Mouse (Mus musculus): ENCODE measurements around the gene Nol4l.

Nol4l gene

DNA sequence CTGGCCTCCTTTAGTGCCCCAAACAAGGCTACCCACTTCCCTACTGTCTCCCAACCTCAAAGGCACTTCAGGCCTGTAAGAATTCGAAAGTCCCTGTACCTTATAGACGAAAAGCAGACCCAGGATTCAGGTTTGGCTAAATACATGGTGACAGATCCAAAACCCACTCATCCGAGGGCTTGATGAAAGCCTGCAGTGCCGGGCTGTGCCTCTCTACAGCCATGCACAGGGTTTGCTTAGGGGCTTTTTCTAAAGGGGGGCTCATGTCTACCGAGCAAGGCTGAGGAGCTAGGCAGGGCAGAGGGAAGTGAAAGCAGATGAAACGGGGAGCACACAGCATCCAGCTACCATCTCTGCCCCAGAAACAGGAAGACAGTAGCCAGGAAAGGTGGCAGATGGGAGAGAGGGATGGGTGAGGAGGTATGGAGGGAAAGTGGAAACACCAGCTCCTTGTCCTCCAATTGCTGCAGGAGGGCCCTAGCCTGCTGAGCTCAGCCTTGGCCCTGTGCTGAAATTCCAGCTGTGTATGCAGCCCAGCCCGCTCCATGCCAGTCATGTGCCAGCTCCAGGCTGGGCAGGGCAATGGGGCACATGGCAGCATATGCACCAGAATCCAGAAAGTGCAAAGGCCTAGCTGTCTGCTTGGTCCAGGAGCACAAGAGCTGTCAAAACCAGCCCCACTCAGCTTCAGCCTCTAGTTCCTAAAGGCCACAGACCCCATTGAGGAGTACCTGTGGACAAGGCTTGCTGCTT is 48.5 kb downstream of the Nol4l start:
- DNase-seq (ENCODE audit: low read depth), result no peak

DNA sequence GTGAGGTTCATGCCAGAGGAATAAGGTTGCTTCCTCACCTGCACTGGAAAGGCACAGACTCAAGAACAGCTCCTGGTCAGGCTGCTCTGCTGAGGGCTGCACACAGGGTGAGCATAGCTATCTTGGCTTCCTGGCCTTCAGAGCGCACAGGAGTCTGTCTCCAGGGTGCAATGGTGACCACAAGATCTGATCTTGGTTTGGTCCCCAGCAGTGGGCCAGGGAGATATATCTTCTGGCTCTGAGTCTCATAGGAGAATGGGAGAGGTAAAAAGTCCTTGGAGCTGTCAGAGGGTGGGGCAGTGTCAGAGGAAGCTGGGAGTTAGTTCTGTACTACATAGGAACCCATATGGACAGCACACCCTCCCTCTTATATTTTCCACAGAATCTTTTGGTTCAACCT is 50.3 kb downstream of the Nol4l start:
- DNase-seq (ENCODE audit: low read depth), result no peak

DNA sequence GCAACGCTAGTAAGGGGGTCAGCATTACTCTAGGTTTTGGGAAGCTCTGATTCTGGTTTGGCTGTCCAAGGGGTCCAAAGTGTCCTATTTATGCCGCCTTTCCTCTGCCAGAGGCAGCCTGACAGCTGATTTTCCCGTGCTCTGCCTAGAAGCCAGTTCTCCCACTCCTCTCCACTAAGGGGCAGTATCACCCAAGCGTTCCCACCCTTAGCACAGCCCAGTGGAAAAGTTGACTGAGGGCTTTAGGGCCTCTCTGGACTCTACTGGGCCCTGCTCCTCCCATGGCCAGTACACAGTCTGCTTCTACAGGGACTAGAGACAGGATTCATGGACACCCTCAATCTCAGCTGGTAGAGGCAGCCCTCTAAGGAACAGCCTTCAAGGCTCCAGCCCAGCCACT is 51.2 kb downstream of the Nol4l start:
- DNase-seq (ENCODE audit: low read depth), result no peak

DNA sequence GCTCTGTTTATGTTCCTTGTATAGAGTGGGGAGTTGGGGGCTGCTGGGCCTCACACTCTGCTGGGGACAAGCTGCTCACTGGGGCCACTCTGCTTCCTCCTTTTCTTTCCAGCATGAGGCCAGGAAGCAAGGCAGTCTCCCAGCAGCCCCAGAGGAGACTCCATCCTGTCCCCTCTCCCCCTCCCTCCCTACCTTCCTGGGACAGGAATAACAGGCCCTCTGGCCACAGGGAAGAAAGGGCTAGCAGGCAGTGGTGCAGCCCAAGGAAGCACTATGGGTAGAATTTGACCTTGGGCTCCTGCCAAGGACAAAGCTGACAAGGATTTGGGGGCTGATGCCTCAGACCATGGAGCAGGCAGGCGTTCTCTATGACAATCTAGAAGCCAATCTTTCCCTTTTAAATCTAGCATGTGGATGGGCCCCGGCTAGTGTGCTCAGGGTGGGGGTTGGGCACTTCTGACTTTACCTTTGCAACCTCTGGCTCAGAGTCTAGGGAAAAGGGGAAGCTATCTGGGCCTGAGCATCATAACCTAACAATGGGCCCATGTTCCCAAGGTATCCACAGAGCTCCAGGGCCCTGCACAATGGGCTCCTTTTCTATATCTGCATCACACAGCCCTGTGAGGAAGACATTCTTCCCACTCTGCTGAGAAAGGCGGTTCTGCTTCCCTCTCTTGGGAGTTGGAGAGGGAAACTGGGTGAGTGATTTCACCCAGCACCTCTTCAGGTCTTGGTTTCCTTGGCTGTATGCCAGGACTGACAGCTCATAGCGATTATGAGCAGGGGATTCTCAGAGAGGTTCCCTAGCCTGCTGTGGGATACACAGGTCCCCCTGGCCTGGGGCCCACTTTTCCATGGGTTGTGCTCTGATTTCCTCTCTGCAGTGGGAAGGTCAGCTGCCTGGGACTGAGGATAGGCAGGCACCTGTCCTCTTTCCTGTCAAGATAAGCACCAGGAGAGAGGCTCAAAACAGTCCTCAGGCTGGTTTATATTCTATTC is 54.4 kb downstream of the Nol4l start:
- no peak for DNase-seq (ENCODE audit: low read depth)

DNA sequence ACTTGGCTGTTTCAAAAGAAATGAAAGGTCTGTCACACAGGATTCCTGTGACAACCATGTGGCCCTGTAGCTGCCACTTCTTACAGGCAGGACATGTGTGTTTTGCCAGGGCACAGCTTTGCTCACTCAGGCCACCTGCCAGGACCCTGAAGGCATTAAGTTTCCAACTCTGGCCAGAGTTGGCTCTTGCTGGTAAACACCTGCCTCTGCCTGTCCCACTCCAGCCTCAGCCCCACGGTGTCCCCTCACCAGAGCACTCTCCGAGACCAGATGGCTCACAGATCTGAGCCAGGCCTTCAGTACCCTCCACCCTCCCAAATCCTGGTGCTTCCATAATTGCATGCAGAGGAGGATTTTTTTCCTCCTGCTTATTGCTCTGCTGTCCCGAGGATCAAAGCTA is 58.8 kb downstream of the Nol4l start:
- DNase-seq (ENCODE audit: low read depth), result no peak

DNA sequence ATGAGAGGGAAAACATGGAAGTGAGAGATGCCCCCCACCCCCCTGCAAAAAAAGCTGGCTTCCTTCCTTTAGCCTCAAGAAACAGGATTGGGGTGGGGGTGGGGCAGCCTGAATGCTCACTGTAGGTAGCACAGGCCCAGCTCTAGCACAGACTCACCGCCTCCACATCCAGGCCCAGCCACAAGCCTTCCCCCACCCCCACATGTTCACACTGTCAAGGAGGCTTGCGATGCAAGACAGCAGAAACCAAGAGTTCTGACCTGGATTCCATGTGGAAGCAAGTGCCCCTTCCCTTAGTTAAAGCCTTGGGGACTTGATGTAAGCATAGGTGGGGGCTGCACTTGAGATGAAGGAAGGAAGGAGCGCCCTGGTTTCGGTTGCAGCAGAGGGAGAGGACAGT is 60.0 kb downstream of the Nol4l start:
- DNase-seq (ENCODE audit: low read depth), result no peak

DNA sequence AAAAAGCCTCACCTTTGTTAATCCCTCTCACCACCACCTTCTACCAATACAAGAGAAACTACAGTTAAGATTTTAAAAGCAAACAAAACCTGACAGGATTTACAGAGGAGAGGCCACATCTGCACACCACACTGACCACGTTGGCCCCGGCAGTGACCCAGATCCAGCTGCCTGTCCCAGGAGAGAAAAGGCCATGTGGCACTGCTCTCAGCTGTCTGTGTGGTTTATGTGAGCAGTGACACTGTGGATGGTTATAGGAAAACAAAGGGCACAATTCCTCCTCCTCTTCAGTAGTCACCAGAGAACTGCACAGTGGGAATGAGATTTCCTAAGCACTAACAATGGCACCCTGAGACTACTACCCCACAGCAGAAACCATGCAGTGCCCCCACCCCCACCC is 60.5 kb downstream of the Nol4l start:
- no peak for DNase-seq (ENCODE audit: low read depth)

DNA sequence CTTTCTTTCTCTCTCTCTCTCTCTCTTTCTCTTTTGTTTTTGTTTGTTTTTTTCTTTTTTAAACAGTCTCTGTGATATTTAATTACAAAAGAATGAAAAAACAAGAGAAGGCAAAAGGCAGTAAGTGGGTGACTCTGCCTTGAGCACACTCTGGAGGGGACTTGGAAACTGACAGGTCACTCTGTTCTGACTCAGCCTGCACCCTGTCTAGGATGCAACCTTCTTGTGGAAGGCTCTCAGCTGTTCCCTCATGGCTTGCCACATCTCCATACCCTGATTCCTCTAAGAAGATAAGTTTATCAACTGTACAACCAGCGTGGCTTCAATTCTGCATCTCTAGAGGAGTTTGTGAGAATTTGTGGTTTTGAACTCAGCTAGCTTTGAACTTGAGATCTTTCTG is 62.4 kb downstream of the Nol4l start:
- DNase-seq (ENCODE audit: low read depth), result no peak

DNA sequence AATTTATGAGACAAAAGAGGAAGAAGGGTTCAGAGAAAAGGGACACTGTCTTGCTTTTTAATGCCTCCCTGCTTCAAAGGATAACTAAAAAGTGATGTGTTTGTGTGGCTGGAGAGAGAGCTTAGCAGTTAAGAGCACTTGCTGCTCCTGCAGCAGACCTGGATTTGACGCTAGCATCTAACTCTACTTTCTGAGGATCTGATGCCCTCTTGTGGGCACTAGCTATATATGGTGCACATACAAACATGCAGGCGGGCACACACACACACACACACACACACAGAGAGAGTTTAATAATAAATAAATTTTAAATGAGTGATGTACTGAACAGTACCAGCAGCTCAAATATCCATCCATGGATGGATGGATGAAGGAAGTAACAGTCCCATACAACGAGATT is 66.5 kb downstream of the Nol4l start:
- no peak for DNase-seq (ENCODE audit: low read depth)

DNA sequence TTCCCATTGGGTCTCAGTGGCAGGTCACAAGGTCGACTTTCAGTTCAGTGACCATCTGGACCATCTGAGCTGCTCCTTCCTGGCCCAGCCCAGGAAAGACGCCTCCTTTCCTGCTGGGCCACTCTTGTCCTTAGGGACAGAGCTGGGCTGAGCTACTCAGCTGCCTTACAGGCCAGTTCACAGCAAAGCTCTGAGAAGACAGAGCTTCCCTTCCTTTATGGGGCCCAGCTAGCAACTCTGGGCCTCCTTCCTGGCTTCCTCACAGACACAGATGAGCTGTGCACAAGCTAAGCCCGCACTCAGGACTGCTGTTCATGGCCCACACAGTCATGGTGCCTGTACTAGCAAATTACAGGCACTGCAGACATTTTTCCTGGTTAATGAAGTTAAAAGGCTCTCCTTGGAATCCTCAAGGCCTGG is 71.7 kb downstream of the Nol4l start:
- DNase-seq (ENCODE audit: low read depth), result no peak

DNA sequence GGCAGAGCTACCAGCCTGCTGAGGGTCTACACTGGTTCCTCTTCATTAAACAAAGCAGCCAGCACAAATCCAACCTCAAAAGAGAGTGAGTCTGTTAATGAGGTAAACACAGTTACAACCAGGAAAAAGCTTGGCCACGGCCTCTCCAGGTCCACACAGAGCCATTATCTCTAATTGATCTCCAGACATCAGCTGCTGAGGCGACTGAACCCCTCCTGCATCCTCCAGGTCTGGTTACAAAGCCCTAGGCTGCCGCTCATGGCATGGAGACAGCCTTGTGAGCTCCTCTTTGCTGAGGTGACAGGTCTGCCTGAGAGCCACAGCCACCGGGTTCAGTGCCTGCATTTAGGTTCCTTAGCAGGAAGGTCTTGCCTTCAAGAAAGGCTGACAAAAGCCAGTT is 72.3 kb downstream of the Nol4l start:
- no peak for DNase-seq (ENCODE audit: low read depth)

DNA sequence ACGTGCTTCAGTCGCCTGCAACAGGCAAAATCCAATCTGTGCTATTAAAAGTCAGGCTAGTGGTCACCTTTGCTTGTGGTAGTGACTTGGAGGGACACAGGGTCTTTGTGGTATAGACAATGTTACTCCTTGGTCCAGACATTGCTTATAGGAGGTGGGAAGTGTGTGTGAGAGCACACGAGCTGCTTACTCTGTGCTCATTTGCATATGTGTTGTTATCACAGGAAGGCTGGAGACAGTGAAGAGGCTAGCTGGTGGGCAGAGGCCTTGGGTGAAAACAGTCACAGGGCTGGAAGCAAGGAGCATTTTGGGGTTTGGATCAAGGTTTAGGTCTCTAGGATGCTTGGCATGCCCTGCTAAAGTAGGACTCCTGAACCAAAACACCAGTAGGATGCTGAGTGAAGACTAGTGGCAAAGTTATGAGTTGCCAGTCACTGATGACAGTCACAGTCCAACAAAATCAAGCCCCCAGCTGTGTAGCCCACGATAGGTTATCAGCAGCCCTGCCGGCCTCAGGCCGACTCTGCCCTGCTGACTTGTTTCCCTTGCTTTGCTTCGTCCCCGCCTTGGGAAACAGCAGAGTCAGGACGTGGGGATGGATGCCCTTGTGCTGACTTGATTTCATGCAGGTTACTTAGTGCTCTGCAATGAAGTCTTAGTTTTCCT is 74.8 kb downstream of the Nol4l start:
- DNase-seq (ENCODE audit: low read depth), result no peak

DNA sequence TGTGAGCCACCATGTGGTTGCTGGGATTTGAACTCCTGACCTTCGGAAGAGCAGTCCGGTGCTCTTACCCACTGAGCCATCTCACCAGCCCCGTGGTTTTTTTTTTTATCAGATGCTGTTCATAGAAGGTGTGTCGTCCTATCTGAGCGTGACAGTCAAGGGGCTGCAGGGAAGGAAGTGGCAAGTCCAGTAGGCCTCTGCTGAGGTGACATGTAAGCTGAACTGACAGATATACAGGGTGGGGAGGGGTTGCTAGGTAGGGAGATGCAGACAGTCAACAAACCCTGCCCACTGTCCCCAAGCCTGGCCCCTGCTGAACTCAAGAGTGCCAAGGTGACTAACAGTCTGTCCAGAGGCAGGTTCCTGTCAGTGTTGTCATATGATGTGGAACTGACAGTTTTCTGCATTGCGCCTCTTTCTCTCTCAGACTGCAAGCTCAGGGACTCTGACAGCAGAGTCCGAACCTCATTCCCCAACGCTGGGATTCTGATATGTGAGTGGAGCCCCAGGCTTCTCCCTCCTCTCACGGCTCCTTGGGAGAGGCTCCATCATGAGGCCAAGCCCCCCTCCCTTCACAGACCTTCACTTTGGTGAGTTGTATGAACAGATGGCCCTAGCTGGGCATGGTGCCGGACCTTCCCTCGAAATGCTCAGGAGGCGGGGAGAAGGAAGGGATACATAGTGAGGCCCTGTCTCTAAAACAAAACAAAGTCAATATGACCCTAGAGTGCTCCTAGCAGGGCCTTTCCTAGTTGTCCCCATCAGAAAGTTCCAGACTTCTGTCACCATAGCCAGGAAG is 75.6 kb downstream of the Nol4l start:
- no peak for DNase-seq (ENCODE audit: low read depth)

DNA sequence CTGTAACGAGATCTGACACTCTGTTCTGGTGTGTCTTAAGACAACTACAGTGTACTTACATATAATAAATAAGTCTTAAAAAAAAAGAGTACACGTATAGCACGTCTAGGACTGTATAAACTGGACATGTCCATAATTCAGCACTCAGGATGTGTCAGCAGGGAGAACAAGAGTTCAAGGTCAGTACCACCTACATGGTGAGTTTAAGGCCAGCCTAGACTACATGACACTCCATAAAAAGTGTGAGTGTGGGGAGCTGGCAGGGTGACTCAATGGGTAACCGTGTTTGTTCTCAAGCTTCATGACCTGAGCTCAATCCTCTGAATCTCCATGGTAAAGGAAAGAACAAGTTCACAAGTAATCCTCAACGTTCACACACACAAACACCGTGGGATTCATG is 81.3 kb downstream of the Nol4l start:
- DNase-seq (ENCODE audit: low read depth), result no peak

DNA sequence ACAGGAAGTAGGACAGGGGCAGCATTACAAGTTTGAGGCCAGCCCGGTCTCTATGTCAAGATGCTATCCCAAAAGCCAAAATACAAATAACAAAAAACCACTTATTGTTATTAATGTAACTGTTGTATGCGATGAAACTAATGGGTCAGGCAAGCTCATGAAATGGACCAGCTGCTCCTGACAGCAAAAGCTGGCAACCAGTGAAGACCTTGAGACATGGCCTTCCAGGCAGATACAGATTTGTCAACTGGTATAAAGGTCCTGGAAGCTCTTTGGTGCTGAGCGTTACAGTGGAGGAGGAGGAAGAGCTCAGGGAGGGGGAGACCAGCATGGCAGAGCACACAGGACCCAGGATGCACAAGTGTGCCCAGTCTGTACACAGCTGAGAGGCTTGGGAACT is 82.1 kb downstream of the Nol4l start:
- DNase-seq (ENCODE audit: low read depth), result no peak

DNA sequence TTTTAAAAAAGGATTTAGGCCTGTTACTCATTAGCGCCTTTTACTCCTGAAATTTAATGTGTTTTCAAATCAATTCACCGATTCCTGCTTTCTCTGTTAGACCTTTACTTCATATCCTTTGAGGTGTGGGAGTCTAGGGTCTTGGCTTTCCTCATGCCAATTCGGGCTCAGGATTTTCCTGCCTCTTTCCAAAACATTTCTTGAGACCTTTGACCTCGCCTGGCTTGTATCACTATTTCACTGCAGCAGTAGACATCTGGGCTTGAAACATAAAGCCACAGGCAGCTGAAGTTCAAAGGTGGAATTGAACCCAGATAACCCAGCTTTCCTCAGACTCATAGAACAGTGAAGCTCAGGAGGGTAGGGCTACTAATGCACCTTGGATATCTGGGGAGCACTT is 83.3 kb downstream of the Nol4l start:
- no peak for DNase-seq (ENCODE audit: low read depth)

DNA sequence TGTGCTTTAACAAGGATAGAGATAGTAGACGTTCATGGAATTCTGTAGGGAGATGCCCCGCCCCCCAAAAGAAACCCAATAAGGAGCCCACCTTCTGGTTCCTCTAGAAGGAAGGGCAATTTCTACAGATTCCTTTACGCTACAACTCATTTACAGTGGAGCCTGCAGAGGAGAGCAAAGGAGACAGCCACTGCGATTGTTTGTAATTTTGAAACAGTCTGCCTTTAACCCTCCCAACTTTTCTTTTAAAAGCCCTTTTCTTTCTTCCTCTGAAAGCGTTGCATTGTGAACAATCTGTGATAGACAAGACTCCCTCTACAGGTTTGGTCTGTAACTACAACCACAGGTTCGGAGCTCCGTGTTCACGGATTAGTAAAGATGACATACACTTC is 83.8 kb downstream of the Nol4l start:
- peak; percentile 40 for DNase-seq (ENCODE audit: low read depth)

DNA sequence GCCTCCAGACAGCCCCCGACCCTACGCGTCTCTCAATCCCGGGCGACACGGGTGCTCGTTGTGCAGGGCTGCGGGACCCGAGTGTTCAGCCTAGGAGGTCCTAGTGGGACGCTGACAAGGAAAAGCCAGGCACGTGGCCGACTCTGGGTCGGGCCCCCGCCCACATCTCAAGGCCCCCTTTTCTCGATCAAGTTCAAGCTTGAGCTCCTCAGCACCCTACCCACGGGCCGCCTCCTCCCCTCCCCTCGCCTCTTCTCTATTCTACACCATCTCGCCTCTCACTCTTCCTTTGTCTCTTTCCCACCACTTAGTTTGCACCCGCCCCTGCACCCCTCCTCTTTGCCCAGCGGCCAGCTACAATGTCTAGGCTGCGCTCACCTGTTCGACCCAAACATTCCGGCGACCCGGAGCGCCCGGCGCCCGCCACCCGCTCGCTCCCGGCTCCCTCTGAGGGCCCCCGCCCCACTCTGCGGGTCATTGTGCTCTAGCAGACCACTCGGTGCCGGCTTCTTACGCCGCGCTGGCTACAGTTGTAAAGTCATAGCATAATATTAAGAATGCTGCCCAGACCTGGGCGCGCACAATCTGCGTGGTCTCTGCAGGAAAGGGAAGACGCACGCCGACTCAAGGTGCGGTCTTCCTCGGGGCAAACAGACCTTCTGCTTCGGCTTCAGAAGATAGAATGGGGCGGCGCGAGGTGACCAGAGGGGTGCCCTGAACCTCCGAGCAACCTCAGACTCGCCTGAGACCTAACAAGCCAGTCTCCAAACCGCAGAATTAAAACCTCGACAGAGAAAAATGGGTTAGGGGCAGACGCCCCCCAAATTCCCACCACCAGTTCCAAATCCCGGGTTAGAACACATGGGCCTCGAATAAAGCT is 84.4 kb downstream of the Nol4l start:
- no peak for DNase-seq (ENCODE audit: low read depth)

DNA sequence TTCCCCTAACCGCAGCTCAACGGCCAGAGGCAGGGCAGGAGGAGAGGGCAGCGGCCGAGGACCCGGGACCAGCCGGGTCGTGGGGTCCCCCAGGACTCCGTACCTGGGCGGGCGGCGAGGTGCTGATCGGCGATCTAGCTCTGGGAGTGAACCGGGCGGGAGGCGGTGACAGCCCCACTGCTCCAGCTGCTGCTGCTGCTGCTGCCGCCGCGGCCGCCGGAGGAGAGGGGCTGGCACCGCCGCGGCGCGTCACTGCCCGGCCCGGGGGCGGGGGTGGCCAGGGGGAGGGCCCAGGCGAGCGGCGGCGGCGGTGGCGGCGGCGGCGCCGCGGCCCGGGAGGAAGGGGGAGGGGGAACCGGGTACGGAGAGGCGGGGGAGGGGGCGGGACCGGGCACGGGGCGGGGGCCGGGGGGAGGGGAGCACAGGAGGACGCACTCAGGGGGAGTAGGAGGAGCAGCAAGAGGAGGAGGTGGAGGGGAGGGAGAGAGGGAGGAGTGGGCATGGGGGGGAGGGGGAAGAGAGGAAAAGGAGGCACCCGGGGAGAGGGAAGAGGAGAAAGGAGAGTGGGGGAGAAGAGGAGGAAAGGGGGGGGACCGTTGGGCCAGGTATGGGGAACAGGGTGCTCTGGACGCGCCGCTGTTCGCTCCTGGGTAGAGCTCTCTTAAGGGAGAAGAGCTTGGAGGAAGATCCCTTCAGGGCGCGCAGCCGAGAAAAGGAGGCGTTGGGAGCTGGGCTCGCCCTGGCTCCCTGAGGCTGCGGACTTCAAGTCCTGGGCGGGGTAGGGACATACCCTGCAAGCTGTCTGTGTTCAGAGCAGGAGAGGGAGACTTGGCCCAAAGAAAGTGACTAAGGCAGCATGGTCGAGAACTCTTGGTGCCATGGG is 85.3 kb downstream of the Nol4l start:
- no peak for DNase-seq (ENCODE audit: low read depth)
